ENCODE assay signal across 25 mouse cellular contexts in the genomic region with DNA sequence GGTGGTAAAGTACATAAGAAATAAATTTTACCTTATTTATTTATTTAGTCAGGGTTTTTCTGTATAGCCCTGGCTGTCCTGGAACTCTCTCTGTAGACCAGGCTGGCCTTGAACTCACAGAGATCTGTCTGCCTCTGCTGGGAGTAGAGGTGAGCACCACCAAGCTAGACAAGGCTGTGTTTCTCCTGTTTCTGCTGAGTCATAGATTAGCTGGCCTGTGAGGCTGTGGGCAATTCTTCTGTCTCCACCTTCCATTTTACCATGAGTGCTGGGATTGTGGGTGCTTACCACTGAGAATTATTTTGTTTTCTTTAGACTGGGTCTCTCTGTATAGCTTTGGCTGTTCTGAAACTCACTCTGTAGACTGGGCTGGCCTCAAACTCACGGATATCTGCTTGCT. TPM values are rescaled to one million over a fixed set of nuclear protein-coding genes. Genes with fewer than 3 reads are reported as not detected.
DNase-seq lines count a peak whose midpoint lies in the region; ATAC-seq and TF ChIP-seq lines count a peak whose summit lies in the region.
"Had no signal": no experiment of that assay in that cellular context is flagged by ENCODE, and none has a peak within 500 bp of the region (broad histone marks: within the 10 kb centered on the region; RNA-seq: fewer than 3 reads in every experiment).

No protein-coding gene starts in this region.

- TF ChIP-seq CTCF in ES-Bruce4 (IDR thresholded peaks at IDR 0.05; ENCODE audit: low read depth, low read length), result no peak
- TF ChIP-seq CTCF in liver, embryonic 14.5 days (IDR thresholded peaks at IDR 0.05; ENCODE audit: low read depth), result no peak

- DNase-seq in R1 (ENCODE audit: low read depth, low spot score), result peak; percentile 52
- no peak for DNase-seq in liver, embryonic 14.5 days (ENCODE audit: low read depth in 3 of 3, low spot score in 3 of 3)
- no peak for DNase-seq in B cell, adult 2 months
- DNase-seq in ovary, postnatal 14 days (ENCODE audit: low spot score), result no peak
- DNase-seq: adrenal gland, postnatal 10 days; cerebellum, adult 9-11 months; forebrain, postnatal 0 days; gastrocnemius, postnatal 25 days; heart, adult 18-20 months; heart, postnatal 14 days; kidney, adult 2 months; lung, embryonic 14.5 days; retina, postnatal 1 day; right cerebral cortex, postnatal 25 days had no signal

- peak; percentile 16; the same call in 1 of the 2 replicates for ATAC-seq in liver, embryonic 14.5 days (ENCODE audit: insufficient read depth)
- peak; percentile 60; the same call in 1 of the 2 replicates for ATAC-seq in megakaryocyte-erythroid progenitor cell, adult 5-6 weeks (replicated peaks; ENCODE audit: low FRiP score, low TSS enrichment, poor library complexity, severe bottlenecking)
- ATAC-seq in intestine, embryonic 15.5 days, result no peak
- ATAC-seq: activated CD4-positive, CD25-positive, alpha-beta regulatory T cell, adult 4 months; forebrain, postnatal 0 days had no signal

- H3K27ac ChIP-seq in ES-Bruce4 (ENCODE audit: insufficient read depth, low read length), result peak overlapping the region; percentile 70
- H3K27ac ChIP-seq in liver, embryonic 14.5 days, result no peak overlapping the region
- H3K27ac ChIP-seq in intestine, embryonic 15.5 days, result no peak overlapping the region
- H3K27ac ChIP-seq: embryonic facial prominence, embryonic 10.5 days; forebrain, embryonic 10.5 days; heart, embryonic 13.5 days; hindbrain, embryonic 12.5 days; left cerebral cortex, adult 2 months had no signal

- WGBS in liver, embryonic 14.5 days (ENCODE audit: insufficient replicate concordance), result 34% methylated on average over 1 of the region's 1 CpGs
- WGBS in intestine, embryonic 15.5 days, result 80% methylated on average over 1 of the region's 1 CpGs

- H3K4me3 ChIP-seq in ES-Bruce4 (ENCODE audit: low read depth, low read length), result no peak overlapping the region
- no peak overlapping the region for H3K4me3 ChIP-seq in liver, embryonic 14.5 days (ENCODE audit: insufficient read depth in 1 of 2, low read depth in 2 of 2, low read length in 2 of 2)
- no peak overlapping the region for H3K4me3 ChIP-seq in intestine, embryonic 15.5 days (replicated peaks)
- H3K4me3 ChIP-seq: embryonic facial prominence, embryonic 10.5 days; forebrain, embryonic 10.5 days; heart, embryonic 13.5 days; hindbrain, embryonic 12.5 days; left cerebral cortex, adult 2 months had no signal

- H3K27me3 ChIP-seq in ES-Bruce4 (ENCODE audit: control insufficient read depth, insufficient read depth, low read length, poor library complexity, severe bottlenecking), result no peaks in the 10 kb centered on the region; the same call in 1 of the 2 replicates
- H3K27me3 ChIP-seq in liver, embryonic 14.5 days (ENCODE audit: control insufficient read depth, insufficient read depth, low read length), result peaks cover 7% of the 10 kb centered on the region
- peaks cover 5% of the 10 kb centered on the region for H3K27me3 ChIP-seq in intestine, embryonic 15.5 days (replicated peaks)

- TF ChIP-seq POLR2A in ES-Bruce4 (IDR thresholded peaks at IDR 0.05; ENCODE audit: insufficient read depth, low read length), result no peak

- H3K36me3 ChIP-seq in ES-Bruce4 (ENCODE audit: control insufficient read depth, insufficient read depth, low read length, poor library complexity, severe bottlenecking), result no peaks in the 10 kb centered on the region
- H3K36me3 ChIP-seq in liver, embryonic 14.5 days (replicated peaks; ENCODE audit: control insufficient read depth, insufficient read depth, low read depth), result no peaks in the 10 kb centered on the region
- no peaks in the 10 kb centered on the region for H3K36me3 ChIP-seq in intestine, embryonic 15.5 days
- H3K36me3 ChIP-seq: embryonic facial prominence, embryonic 10.5 days; forebrain, embryonic 10.5 days; G1E; heart, embryonic 13.5 days; hindbrain, embryonic 12.5 days had no signal

- peaks cover 2% of the 10 kb centered on the region for H3K4me1 ChIP-seq in ES-Bruce4 (ENCODE audit: control insufficient read depth, insufficient read depth, low read length)
- H3K4me1 ChIP-seq in liver, embryonic 14.5 days (replicated peaks; ENCODE audit: control insufficient read depth in 2 of 2, insufficient read depth in 2 of 2, low read length in 1 of 2), result 0 out of 4 replicates have a peak, but pooled peaks cover 0 to 3% of the 10 kb centered on the region in 2 experiments
- no peaks in the 10 kb centered on the region for H3K4me1 ChIP-seq in intestine, embryonic 15.5 days (replicated peaks)

- no peaks in the 10 kb centered on the region for H3K9me3 ChIP-seq in ES-Bruce4 (replicated peaks; ENCODE audit: control insufficient read depth, insufficient read depth, low read length, poor library complexity, severe bottlenecking)
- H3K9me3 ChIP-seq in liver, embryonic 14.5 days (ENCODE audit: control insufficient read depth, low read length), result no peaks in the 10 kb centered on the region
- H3K9me3 ChIP-seq in intestine, embryonic 15.5 days, result no peaks in the 10 kb centered on the region
- H3K9me3 ChIP-seq: embryonic facial prominence, embryonic 10.5 days; forebrain, embryonic 10.5 days; G1E; heart, embryonic 13.5 days; hindbrain, embryonic 12.5 days had no signal

- no peak overlapping the region for H3K9ac ChIP-seq in ES-Bruce4 (ENCODE audit: low read depth, poor library complexity, severe bottlenecking)
- no peak overlapping the region for H3K9ac ChIP-seq in liver, embryonic 14.5 days (replicated peaks)
- H3K9ac ChIP-seq in intestine, embryonic 15.5 days, result no peak overlapping the region
- H3K9ac ChIP-seq: forebrain, postnatal 0 days; heart, embryonic 13.5 days; hindbrain, embryonic 12.5 days; lung, embryonic 14.5 days had no signal

- TF ChIP-seq EP300 in ES-Bruce4 (IDR thresholded peaks at IDR 0.05; ENCODE audit: insufficient read depth, low read depth, low read length), result no peak
- no peak for TF ChIP-seq EP300 in liver, embryonic 14.5 days (IDR thresholded peaks at IDR 0.05; ENCODE audit: low read depth)

- no peak overlapping the region for H3K4me2 ChIP-seq in liver, embryonic 14.5 days (ENCODE audit: low read depth)
- no peak overlapping the region for H3K4me2 ChIP-seq in intestine, embryonic 15.5 days (replicated peaks)
- H3K4me2 ChIP-seq: heart, embryonic 13.5 days; hindbrain, embryonic 12.5 days; lung, embryonic 14.5 days; midbrain, embryonic 11.5 days had no signal

RNA-seq across cellular contexts. Expression of a gene that starts 0.6 kb away (rescaled TPM):
- polyA plus RNA-seq in ES-Bruce4 (2011; ENCODE audit: insufficient read depth, insufficient read length, low read depth, missing spikeins), result 116 and 130 TPM in 2 replicates
- polyA plus RNA-seq in liver, embryonic 14.5 days (2012; rRNA removed), result 22.5 and 29.6 TPM in 2 replicates
- 73.0 and 85.0 TPM in 2 replicates for polyA plus RNA-seq in liver, embryonic 14.5 days (2014; fragmentation: Nextera tagmentation; extraction: Ambion mirVana)
- total RNA-seq in megakaryocyte-erythroid progenitor cell, adult 5-6 weeks (2014; fragmentation: Nextera tagmentation), result 6.8 and 19.4 TPM in 2 replicates
- 15.5 and 18.0 TPM in 2 replicates for total RNA-seq in megakaryocyte-erythroid progenitor cell, adult 5-6 weeks (2017)
- polyA plus RNA-seq in intestine, embryonic 15.5 days (2015; fragmentation: Nextera tagmentation; extraction: Ambion mirVana), result 708 and 725 TPM in 2 replicates

RNA-seq across cellular contexts. Expression of a gene that starts 9.9 kb away (rescaled TPM):
- 2.8 and 3.0 TPM in 2 replicates for polyA plus RNA-seq in ES-Bruce4 (2011; ENCODE audit: insufficient read depth, insufficient read length, low read depth, missing spikeins)
- 0.32 and 0.36 TPM in 2 replicates for polyA plus RNA-seq in liver, embryonic 14.5 days (2012; rRNA removed)
- 0.16 and 0.23 TPM in 2 replicates for polyA plus RNA-seq in liver, embryonic 14.5 days (2014; fragmentation: Nextera tagmentation; extraction: Ambion mirVana)
- 0.35 TPM in 1 of 2 replicates, not detected in the other for total RNA-seq in megakaryocyte-erythroid progenitor cell, adult 5-6 weeks (2014; fragmentation: Nextera tagmentation)
- 0.69 TPM in 1 of 2 replicates, not detected in the other for total RNA-seq in megakaryocyte-erythroid progenitor cell, adult 5-6 weeks (2017)
- 3.5 and 3.9 TPM in 2 replicates for polyA plus RNA-seq in intestine, embryonic 15.5 days (2015; fragmentation: Nextera tagmentation; extraction: Ambion mirVana)

RNA-seq across cellular contexts. Expression of a gene that starts 21.3 kb away (rescaled TPM):
- polyA plus RNA-seq in ES-Bruce4 (2011; ENCODE audit: insufficient read depth, insufficient read length, low read depth, missing spikeins), result 3.5 and 3.9 TPM in 2 replicates
- polyA plus RNA-seq in liver, embryonic 14.5 days (2012; rRNA removed), result 12.1 and 12.3 TPM in 2 replicates
- 13.6 and 15.8 TPM in 2 replicates for polyA plus RNA-seq in liver, embryonic 14.5 days (2014; fragmentation: Nextera tagmentation; extraction: Ambion mirVana)
- total RNA-seq in megakaryocyte-erythroid progenitor cell, adult 5-6 weeks (2014; fragmentation: Nextera tagmentation), result 12.8 and 19.0 TPM in 2 replicates
- 1.1 and 3.0 TPM in 2 replicates for total RNA-seq in megakaryocyte-erythroid progenitor cell, adult 5-6 weeks (2017)
- 11.7 and 12.0 TPM in 2 replicates for polyA plus RNA-seq in intestine, embryonic 15.5 days (2015; fragmentation: Nextera tagmentation; extraction: Ambion mirVana)

RNA-seq across cellular contexts. Expression of a gene that starts 22.4 kb away (rescaled TPM):
- polyA plus RNA-seq in ES-Bruce4 (2011; ENCODE audit: insufficient read depth, insufficient read length, low read depth, missing spikeins), result 36.7 and 44.5 TPM in 2 replicates
- polyA plus RNA-seq in liver, embryonic 14.5 days (2012; rRNA removed), result 67.2 and 95.9 TPM in 2 replicates
- polyA plus RNA-seq in liver, embryonic 14.5 days (2014; fragmentation: Nextera tagmentation; extraction: Ambion mirVana), result 99.2 and 99.8 TPM in 2 replicates
- total RNA-seq in megakaryocyte-erythroid progenitor cell, adult 5-6 weeks (2014; fragmentation: Nextera tagmentation), result 45.7 and 94.6 TPM in 2 replicates
- total RNA-seq in megakaryocyte-erythroid progenitor cell, adult 5-6 weeks (2017), result 73.8 and 82.2 TPM in 2 replicates
- polyA plus RNA-seq in intestine, embryonic 15.5 days (2015; fragmentation: Nextera tagmentation; extraction: Ambion mirVana), result 194 and 203 TPM in 2 replicates

RNA-seq across cellular contexts. Expression of a gene that starts 32.2 kb away (rescaled TPM):
- 1.6 and 3.2 TPM in 2 replicates for polyA plus RNA-seq in ES-Bruce4 (2011; ENCODE audit: insufficient read depth, insufficient read length, low read depth, missing spikeins)
- polyA plus RNA-seq in liver, embryonic 14.5 days (2012; rRNA removed), result 0.09 and 0.19 TPM in 2 replicates
- polyA plus RNA-seq in liver, embryonic 14.5 days (2014; fragmentation: Nextera tagmentation; extraction: Ambion mirVana), result 0.04 and 0.15 TPM in 2 replicates
- not detected in 2 replicates for total RNA-seq in megakaryocyte-erythroid progenitor cell, adult 5-6 weeks (2014; fragmentation: Nextera tagmentation)
- 0.04 and 0.19 TPM in 2 replicates for total RNA-seq in megakaryocyte-erythroid progenitor cell, adult 5-6 weeks (2017)
- polyA plus RNA-seq in intestine, embryonic 15.5 days (2015; fragmentation: Nextera tagmentation; extraction: Ambion mirVana), result 2.9 and 3.8 TPM in 2 replicates
